Mouse (Mus musculus) urinary bladder, adult 2 months (tissue): ENCODE measurements around the gene Angptl6. TPM values are rescaled to one million over a fixed set of nuclear protein-coding genes. Genes with fewer than 3 reads are reported as not detected.

Experiments
- DNase-seq: peaks from one replicate; pipeline ENCODE4 v3.0.0; 2022; ENCODE audit warnings: low spot score
- polyA plus RNA-seq: library from polyadenylated mRNA; depleted of rRNA; stranded (reverse); fragments of >200 nt; gene quantifications from 2 replicates; pipeline ENCODE4 v1.2.3, GENCODE M21; 2012

The Angptl6 gene
- polyA plus RNA-seq, 1 experiment, result 7.0 TPM

- DNase-seq, result no peak
Observed at GRCm38 (mm10) chr9:20886563-20886962, 7.0 kb upstream of the Angptl6 start.

GRCm38 (mm10) chr9:20878710-20879065, 839 bp downstream of the Angptl6 start:
- no peak for DNase-seq

GRCm38 (mm10) chr9:20878041-20878709, 1.4 kb downstream of the Angptl6 start:
- peak; percentile 98 for DNase-seq

- DNase-seq, result no peak
Observed at GRCm38 (mm10) chr9:20877118-20878040, 2.1 kb downstream of the Angptl6 start.

- DNase-seq, result no peak
Observed at GRCm38 (mm10) chr9:20876318-20877117, 3.0 kb downstream of the Angptl6 start.

- DNase-seq, result no peak
Observed at GRCm38 (mm10) chr9:20875021-20875790, 4.3 kb downstream of the Angptl6 start.

GRCm38 (mm10) chr9:20873521-20873920, 6.0 kb downstream of the Angptl6 start:
- no peak for DNase-seq

- DNase-seq, result no peak
Observed at GRCm38 (mm10) chr9:20872991-20873390, 6.5 kb downstream of the Angptl6 start.

GRCm38 (mm10) chr9:20870211-20871173, 9.0 kb downstream of the Angptl6 start:
- no peak for DNase-seq

- DNase-seq, result no peak
Observed at GRCm38 (mm10) chr9:20869246-20869645, 10.3 kb downstream of the Angptl6 start.

GRCm38 (mm10) chr9:20868448-20869001, 11.0 kb downstream of the Angptl6 start, which contains the start of gene A230050P20Rik:
Gene A230050P20Rik (plus strand): TSS chr9:20868642.
- DNase-seq, result peak; percentile 53

- DNase-seq, result no peak
Observed at GRCm38 (mm10) chr9:20866879-20867278, 12.6 kb downstream of the Angptl6 start.

- DNase-seq, result no peak
Observed at GRCm38 (mm10) chr9:20862225-20862624, 17.3 kb downstream of the Angptl6 start.

- no peak for DNase-seq
Observed at GRCm38 (mm10) chr9:20861821-20862220, 17.7 kb downstream of the Angptl6 start.

GRCm38 (mm10) chr9:20859926-20860325, 19.6 kb downstream of the Angptl6 start:
- no peak for DNase-seq

GRCm38 (mm10) chr9:20857131-20857530, 22.4 kb downstream of the Angptl6 start:
- no peak for DNase-seq

- DNase-seq, result no peak
Observed at GRCm38 (mm10) chr9:20850179-20850578, 29.3 kb downstream of the Angptl6 start.

- DNase-seq, result no peak
Observed at GRCm38 (mm10) chr9:20842670-20843069, 36.9 kb downstream of the Angptl6 start.

GRCm38 (mm10) chr9:20842211-20842610, 37.3 kb downstream of the Angptl6 start:
- DNase-seq, result no peak

- DNase-seq, result no peak
Observed at GRCm38 (mm10) chr9:20838931-20839330, 40.6 kb downstream of the Angptl6 start.
